8 mouse cellular contexts compared by ENCODE assay signal in genomic region chr11:72023581-72023980, GRCm38 (mm10). TPM values are rescaled to one million over a fixed set of nuclear protein-coding genes. Genes with fewer than 3 reads are reported as not detected.
DNase-seq lines count a peak whose midpoint lies in the region; ATAC-seq and TF ChIP-seq lines count a peak whose summit lies in the region.

No protein-coding gene starts in this region.

- TF ChIP-seq CTCF in lung, embryonic 14.5 days (IDR thresholded peaks at IDR 0.05; ENCODE audit: low read depth) = peak; percentile 51
- TF ChIP-seq CTCF in bone marrow macrophage, adult 2 months (IDR thresholded peaks at IDR 0.05; ENCODE audit: low read depth, low read length) = peak; percentile 22; the same call in 1 of the 2 replicates
- TF ChIP-seq CTCF in olfactory bulb, adult 2 months (IDR thresholded peaks at IDR 0.05; ENCODE audit: insufficient read depth, low read depth, low read length) = 0 out of 2 replicates have a peak, but pooled peaks have one; percentile 23

- ATAC-seq in forebrain, embryonic 14.5 days = no peak
- no peak for ATAC-seq in forebrain, embryonic 13.5 days
- ATAC-seq in lung, embryonic 14.5 days (ENCODE audit: insufficient read depth) = no peak

- WGBS in forebrain, embryonic 14.5 days = 36% methylated on average over 10 of the region's 10 CpGs
- 35% methylated on average over 9 of the region's 10 CpGs for WGBS in forebrain, embryonic 13.5 days
- 36% methylated on average over 9 of the region's 10 CpGs for WGBS in lung, embryonic 14.5 days
- WGBS in olfactory bulb, adult 2 months = 12% methylated on average over 10 of the region's 10 CpGs

- H3K9ac ChIP-seq in forebrain, embryonic 14.5 days (ENCODE audit: low read length) = no peak overlapping the region
- H3K9ac ChIP-seq in forebrain, embryonic 13.5 days = no peak overlapping the region
- H3K9ac ChIP-seq in lung, embryonic 14.5 days = no peak overlapping the region

- peak; percentile 70 for DNase-seq in forebrain, embryonic 14.5 days (ENCODE audit: low spot score)
- peak; percentile 23 for DNase-seq in lung, embryonic 14.5 days
- no peak for DNase-seq in lung, postnatal 25 days (ENCODE audit: low spot score)
- no peak for DNase-seq in ovary, postnatal 10 days (ENCODE audit: low spot score)
- DNase-seq in natural killer cell, adult 2 months (ENCODE audit: low spot score in 2 of 2) = no peak

- peaks cover 3% of the 10 kb centered on the region for H3K4me1 ChIP-seq in forebrain, embryonic 14.5 days (ENCODE audit: control insufficient read depth, insufficient read depth, low read length)
- peaks cover 7% of the 10 kb centered on the region for H3K4me1 ChIP-seq in forebrain, embryonic 13.5 days
- no peaks in the 10 kb centered on the region for H3K4me1 ChIP-seq in lung, embryonic 14.5 days (ENCODE audit: insufficient read depth)
- H3K4me1 ChIP-seq in bone marrow macrophage, adult 2 months (ENCODE audit: control insufficient read depth, insufficient read depth, low read length) = no peaks in the 10 kb centered on the region
- H3K4me1 ChIP-seq in olfactory bulb, adult 2 months (ENCODE audit: control insufficient read depth, insufficient read depth, low read length) = peaks cover 2% of the 10 kb centered on the region

- H3K27me3 ChIP-seq in forebrain, embryonic 14.5 days (replicated peaks; ENCODE audit: control insufficient read depth, insufficient read depth, low read length) = no peaks in the 10 kb centered on the region
- H3K27me3 ChIP-seq in forebrain, embryonic 13.5 days = peaks cover 7% of the 10 kb centered on the region; the same call in 1 of the 2 replicates
- H3K27me3 ChIP-seq in lung, embryonic 14.5 days (ENCODE audit: insufficient read depth, low read length) = no peaks in the 10 kb centered on the region

- no peak overlapping the region for H3K4me3 ChIP-seq in forebrain, embryonic 14.5 days (ENCODE audit: low read depth, low read length)
- no peak overlapping the region for H3K4me3 ChIP-seq in forebrain, embryonic 13.5 days
- H3K4me3 ChIP-seq in lung, embryonic 14.5 days (ENCODE audit: low read depth, low read length) = no peak overlapping the region
- H3K4me3 ChIP-seq in bone marrow macrophage, adult 2 months (ENCODE audit: insufficient read depth, low read length) = no peak overlapping the region
- no peak overlapping the region for H3K4me3 ChIP-seq in olfactory bulb, adult 2 months (ENCODE audit: insufficient read depth, low read depth, low read length)

- no peak overlapping the region for H3K4me2 ChIP-seq in forebrain, embryonic 14.5 days (ENCODE audit: low read length)
- no peak overlapping the region for H3K4me2 ChIP-seq in forebrain, embryonic 13.5 days
- no peak overlapping the region for H3K4me2 ChIP-seq in lung, embryonic 14.5 days

- no peak overlapping the region for H3K27ac ChIP-seq in forebrain, embryonic 14.5 days (ENCODE audit: low read depth, low read length)
- H3K27ac ChIP-seq in forebrain, embryonic 13.5 days = no peak overlapping the region
- no peak overlapping the region for H3K27ac ChIP-seq in lung, embryonic 14.5 days (ENCODE audit: low read depth)
- no peak overlapping the region for H3K27ac ChIP-seq in bone marrow macrophage, adult 2 months (ENCODE audit: insufficient read depth, low read depth, low read length)
- H3K27ac ChIP-seq in olfactory bulb, adult 2 months (ENCODE audit: insufficient read depth, low read depth, low read length) = no peak overlapping the region

- TF ChIP-seq POLR2A in bone marrow macrophage, adult 2 months (IDR thresholded peaks at IDR 0.05; ENCODE audit: borderline replicate concordance, low read depth, low read length) = no peak
- no peak for TF ChIP-seq POLR2A in olfactory bulb, adult 2 months (IDR thresholded peaks at IDR 0.05; ENCODE audit: insufficient read depth, low read depth, low read length)

- H3K36me3 ChIP-seq in forebrain, embryonic 14.5 days (ENCODE audit: control insufficient read depth, insufficient read depth, low read length) = no peaks in the 10 kb centered on the region
- no peaks in the 10 kb centered on the region for H3K36me3 ChIP-seq in forebrain, embryonic 13.5 days (ENCODE audit: poor library complexity, severe bottlenecking)
- no peaks in the 10 kb centered on the region for H3K36me3 ChIP-seq in lung, embryonic 14.5 days (ENCODE audit: insufficient read depth)

- H3K9me3 ChIP-seq in forebrain, embryonic 14.5 days (replicated peaks; ENCODE audit: control insufficient read depth, low read length) = no peaks in the 10 kb centered on the region
- no peaks in the 10 kb centered on the region for H3K9me3 ChIP-seq in forebrain, embryonic 13.5 days (replicated peaks)
- H3K9me3 ChIP-seq in lung, embryonic 14.5 days (ENCODE audit: low read depth, low read length) = no peaks in the 10 kb centered on the region

RNA-seq across cellular contexts. Expression of gene Aipl1, which starts 13.7 kb away (rescaled TPM):
- 0.09 TPM in 2 replicates for polyA plus RNA-seq in forebrain, embryonic 14.5 days (2014; fragmentation: Nextera tagmentation; extraction: Ambion mirVana)
- 0.23 and 0.31 TPM in 2 replicates for polyA plus RNA-seq in forebrain, embryonic 13.5 days (2015; fragmentation: Nextera tagmentation; extraction: Ambion mirVana)
- 0.20 and 0.38 TPM in 2 replicates for polyA plus RNA-seq in lung, embryonic 14.5 days (2014; fragmentation: Nextera tagmentation; extraction: Ambion mirVana)
- polyA plus RNA-seq in bone marrow macrophage, adult 2 months (2012; ENCODE audit: insufficient read depth, insufficient read length, missing spikeins) = 0.38 and 0.49 TPM in 2 replicates
- not detected in 2 replicates for polyA plus RNA-seq in olfactory bulb, adult 2 months (2012; ENCODE audit: insufficient read depth, insufficient read length, low replicate concordance, missing spikeins)

RNA-seq across cellular contexts. Expression of gene Pimreg, which starts 18.3 kb away (rescaled TPM):
- 97.8 and 123 TPM in 2 replicates for polyA plus RNA-seq in forebrain, embryonic 14.5 days (2014; fragmentation: Nextera tagmentation; extraction: Ambion mirVana)
- polyA plus RNA-seq in forebrain, embryonic 13.5 days (2015; fragmentation: Nextera tagmentation; extraction: Ambion mirVana) = 155 and 171 TPM in 2 replicates
- polyA plus RNA-seq in lung, embryonic 14.5 days (2014; fragmentation: Nextera tagmentation; extraction: Ambion mirVana) = 158 and 165 TPM in 2 replicates
- 26.8 and 34.3 TPM in 2 replicates for polyA plus RNA-seq in bone marrow macrophage, adult 2 months (2012; ENCODE audit: insufficient read depth, insufficient read length, missing spikeins)
- polyA plus RNA-seq in olfactory bulb, adult 2 months (2012; ENCODE audit: insufficient read depth, insufficient read length, low replicate concordance, missing spikeins) = not detected in 2 replicates

Comparison
In these comparisons a context has a peak if more than half of its experiments do, and no peak if none do; other contexts are left out.
1. DNase-seq: peak in forebrain, embryonic 14.5 days (single experiment) and lung, embryonic 14.5 days (single experiment); none in lung, postnatal 25 days (single experiment), ovary, postnatal 10 days (single experiment) and natural killer cell, adult 2 months (0 of 2).
2. Peak in every context shown above with its lines, with median percentiles within 50 percentile points of each other: CTCF ChIP-seq.